Comparison of ENCODE assay signal across 8 mouse cellular contexts in genomic region chr7:27231693-27232331, GRCm38 (mm10). TPM values are rescaled to one million over a fixed set of nuclear protein-coding genes. Genes with fewer than 3 reads are reported as not detected.
DNase-seq lines count a peak whose midpoint lies in the region; ATAC-seq and TF ChIP-seq lines count a peak whose summit lies in the region.

No protein-coding gene starts in this region.

- no peaks in the 10 kb centered on the region for H3K27me3 ChIP-seq in heart, adult 2 months (ENCODE audit: control insufficient read depth, insufficient read depth, low read length)
- no peaks in the 10 kb centered on the region for H3K27me3 ChIP-seq in heart, embryonic 12.5 days (replicated peaks)
- H3K27me3 ChIP-seq in neural tube, embryonic 14.5 days (ENCODE audit: control insufficient read depth, insufficient read depth, low read length), result no peaks in the 10 kb centered on the region

- no peak overlapping the region for H3K4me3 ChIP-seq in heart, adult 2 months
- H3K4me3 ChIP-seq in heart, embryonic 12.5 days, result no peak overlapping the region
- no peak overlapping the region for H3K4me3 ChIP-seq in left cerebral cortex, adult 2 months
- H3K4me3 ChIP-seq in neural tube, embryonic 14.5 days (ENCODE audit: low read depth, low read length), result no peak overlapping the region

- no peaks in the 10 kb centered on the region for H3K36me3 ChIP-seq in heart, adult 2 months (ENCODE audit: control insufficient read depth, insufficient read depth, low read length)
- no peaks in the 10 kb centered on the region for H3K36me3 ChIP-seq in heart, embryonic 12.5 days
- H3K36me3 ChIP-seq in neural tube, embryonic 14.5 days (ENCODE audit: control insufficient read depth, insufficient read depth, low read length), result no peaks in the 10 kb centered on the region

- peaks cover 8% of the 10 kb centered on the region for H3K4me1 ChIP-seq in heart, adult 2 months (ENCODE audit: control insufficient read depth, insufficient read depth, low read length)
- peaks cover 20% of the 10 kb centered on the region for H3K4me1 ChIP-seq in heart, embryonic 12.5 days (replicated peaks)
- peaks cover 21% of the 10 kb centered on the region for H3K4me1 ChIP-seq in neural tube, embryonic 14.5 days (ENCODE audit: control insufficient read depth, insufficient read depth, low read length)

- no peaks in the 10 kb centered on the region for H3K9me3 ChIP-seq in heart, embryonic 12.5 days (replicated peaks)
- no peaks in the 10 kb centered on the region for H3K9me3 ChIP-seq in neural tube, embryonic 14.5 days (ENCODE audit: control insufficient read depth, low read length)

- no peak for ATAC-seq in heart, embryonic 12.5 days (ENCODE audit: insufficient number of reproducible peaks, low FRiP score)
- no peak for ATAC-seq in neural tube, embryonic 14.5 days (ENCODE audit: low read depth)

- no peak overlapping the region for H3K4me2 ChIP-seq in heart, embryonic 12.5 days
- H3K4me2 ChIP-seq in neural tube, embryonic 14.5 days (ENCODE audit: low read depth, low read length), result no peak overlapping the region

- no peak overlapping the region for H3K9ac ChIP-seq in heart, adult 2 months (ENCODE audit: low read depth, low read length)
- H3K9ac ChIP-seq in heart, embryonic 12.5 days, result no peak overlapping the region
- H3K9ac ChIP-seq in neural tube, embryonic 14.5 days (replicated peaks; ENCODE audit: low read depth, low read length), result no peak overlapping the region

- no peak for TF ChIP-seq POLR2A in heart, adult 2 months (IDR thresholded peaks at IDR 0.05; ENCODE audit: insufficient read depth, low read depth, low read length)

- intact Hi-C loops in heart, adult 2 months (cut with DNase I), result loop anchor here (1.0 kb wide), 1 partner anchor 26 kb away; the partner anchor contains the start of gene Numbl
- intact Hi-C loops in left cerebral cortex, adult 2 months (cut with DNase I), result loop anchor here (1.0 to 5.0 kb wide), 2 partner anchors 25 to 255 kb away; partner anchors contain the start of gene Sertad1

- 45% methylated on average over 7 of the region's 7 CpGs for WGBS in heart, adult 2 months
- 62% methylated on average over 7 of the region's 7 CpGs for WGBS in heart, embryonic 12.5 days
- 77% methylated on average over 7 of the region's 7 CpGs for WGBS in neural tube, embryonic 14.5 days

- DNase-seq in heart, adult 2 months, result peak; percentile 49 to 72
- DNase-seq in adrenal gland, adult (ENCODE audit: inconsistent age in 2 of 2, low spot score in 1 of 2), result peak; percentile 95 to 97
- DNase-seq in heart, adult 8-10 months (ENCODE audit: low spot score), result peak; percentile 60
- DNase-seq in left cerebral cortex, adult 2 months (ENCODE audit: extremely low spot score in 1 of 2, low spot score in 2 of 2), result peak; percentile 62 to 82
- DNase-seq in kidney, postnatal 10 days, result no peak
- no peak for DNase-seq in cerebellum, adult 8-10 months

- TF ChIP-seq CTCF in heart, adult 2 months (IDR thresholded peaks at IDR 0.05), result no peak
- TF ChIP-seq CTCF in left cerebral cortex, adult 2 months (IDR thresholded peaks at IDR 0.05), result no peak

- 0 out of 2 replicates have a peak, but pooled peaks have one; percentile 14 for TF ChIP-seq EP300 in heart, adult 2 months (IDR thresholded peaks at IDR 0.05; ENCODE audit: insufficient read depth, low read depth, low read length)

- H3K79me2 ChIP-seq in heart, adult 2 months (replicated peaks; ENCODE audit: control insufficient read depth, insufficient read depth, low read length), result no peaks in the 10 kb centered on the region

- peak overlapping the region; percentile 69 for H3K27ac ChIP-seq in heart, adult 2 months
- H3K27ac ChIP-seq in heart, embryonic 12.5 days (ENCODE audit: poor library complexity, severe bottlenecking), result no peak overlapping the region
- H3K27ac ChIP-seq in left cerebral cortex, adult 2 months, result peak overlapping the region; percentile 89
- H3K27ac ChIP-seq in neural tube, embryonic 14.5 days (ENCODE audit: low read depth, low read length), result peak overlapping the region; percentile 28; the same call in 1 of the 2 replicates

RNA-seq across cellular contexts. Expression of gene Coq8b, which starts 1.0 kb away (rescaled TPM):
- 1 to 10 TPM; 7.5 to 8.3 TPM for total RNA-seq in heart, adult 2 months (2021)
- 11.6 and 19.4 TPM in 2 replicates for polyA plus RNA-seq in heart, adult 2 months (2012; rRNA removed)
- 11.4 and 11.5 TPM in 2 replicates for polyA plus RNA-seq in heart, embryonic 12.5 days (2016; fragmentation: Nextera tagmentation; extraction: Ambion mirVana)
- total RNA-seq in heart, adult 8-10 months (2022), result 10 to 100 TPM in 2 of 4 experiments, 1 to 10 TPM in 2; 9.0 to 12.6 (median 10.1) TPM
- 10 to 100 TPM; 35.4 to 36.2 TPM for total RNA-seq in left cerebral cortex, adult 2 months (2021)
- polyA plus RNA-seq in neural tube, embryonic 14.5 days (2014; fragmentation: Nextera tagmentation; extraction: Ambion mirVana), result 16.7 and 20.9 TPM in 2 replicates

RNA-seq across cellular contexts. Expression of gene Itpkc, which starts 3.4 kb away (rescaled TPM):
- total RNA-seq in heart, adult 2 months (2021), result 1 to 10 TPM; 4.2 to 4.8 TPM
- polyA plus RNA-seq in heart, adult 2 months (2012; rRNA removed), result 4.2 and 4.4 TPM in 2 replicates
- 3.1 and 3.4 TPM in 2 replicates for polyA plus RNA-seq in heart, embryonic 12.5 days (2016; fragmentation: Nextera tagmentation; extraction: Ambion mirVana)
- 1 to 10 TPM; 4.6 to 6.2 (median 4.8) TPM for total RNA-seq in heart, adult 8-10 months (2022)
- 10 to 100 TPM; 11.7 to 12.6 TPM for total RNA-seq in left cerebral cortex, adult 2 months (2021)
- polyA plus RNA-seq in neural tube, embryonic 14.5 days (2014; fragmentation: Nextera tagmentation; extraction: Ambion mirVana), result 6.6 and 7.2 TPM in 2 replicates

RNA-seq across cellular contexts. Expression of gene Numbl, which starts 26.4 kb away (rescaled TPM):
- total RNA-seq in heart, adult 2 months (2021), result 1 to 10 TPM; 3.7 to 6.1 TPM
- 7.8 and 9.7 TPM in 2 replicates for polyA plus RNA-seq in heart, adult 2 months (2012; rRNA removed)
- polyA plus RNA-seq in heart, embryonic 12.5 days (2016; fragmentation: Nextera tagmentation; extraction: Ambion mirVana), result 11.1 and 11.6 TPM in 2 replicates
- total RNA-seq in heart, adult 8-10 months (2022), result 1 to 10 TPM; 3.4 to 5.0 (median 4.1) TPM
- 100 to 1,000 TPM; 117 to 135 TPM for total RNA-seq in left cerebral cortex, adult 2 months (2021)
- 22.6 and 27.9 TPM in 2 replicates for polyA plus RNA-seq in neural tube, embryonic 14.5 days (2014; fragmentation: Nextera tagmentation; extraction: Ambion mirVana)

RNA-seq across cellular contexts. Expression of gene Snrpa, which starts 35.7 kb away (rescaled TPM):
- 10 to 100 TPM; 40.6 to 41.3 TPM for total RNA-seq in heart, adult 2 months (2021)
- polyA plus RNA-seq in heart, adult 2 months (2012; rRNA removed), result 85.0 and 87.1 TPM in 2 replicates
- polyA plus RNA-seq in heart, embryonic 12.5 days (2016; fragmentation: Nextera tagmentation; extraction: Ambion mirVana), result 155 and 167 TPM in 2 replicates
- 10 to 100 TPM; 39.6 to 48.6 (median 47.4) TPM for total RNA-seq in heart, adult 8-10 months (2022)
- 10 to 100 TPM; 85.1 to 86.5 TPM for total RNA-seq in left cerebral cortex, adult 2 months (2021)
- polyA plus RNA-seq in neural tube, embryonic 14.5 days (2014; fragmentation: Nextera tagmentation; extraction: Ambion mirVana), result 197 and 207 TPM in 2 replicates

RNA-seq across cellular contexts. Expression of gene BC024978, which starts 36.2 kb away (rescaled TPM):
- 10 to 100 TPM; 14.2 TPM for total RNA-seq in heart, adult 2 months (2021)
- 11.3 and 13.9 TPM in 2 replicates for polyA plus RNA-seq in heart, adult 2 months (2012; rRNA removed)
- polyA plus RNA-seq in heart, embryonic 12.5 days (2016; fragmentation: Nextera tagmentation; extraction: Ambion mirVana), result 2.9 and 3.2 TPM in 2 replicates
- total RNA-seq in heart, adult 8-10 months (2022), result 10 to 100 TPM; 14.1 to 19.5 (median 15.8) TPM
- total RNA-seq in left cerebral cortex, adult 2 months (2021), result 10 to 100 TPM; 21.6 to 26.1 TPM
- polyA plus RNA-seq in neural tube, embryonic 14.5 days (2014; fragmentation: Nextera tagmentation; extraction: Ambion mirVana), result 3.6 TPM in 2 replicates

Comparison
In these comparisons a context has a peak if more than half of its experiments do, and no peak if none do; other contexts are left out.
1. DNase-seq: peak in heart, adult 2 months (2 of 2), adrenal gland, adult (2 of 2), heart, adult 8-10 months (single experiment) and left cerebral cortex, adult 2 months (2 of 2); none in kidney, postnatal 10 days (single experiment) and cerebellum, adult 8-10 months (single experiment).
2. RNA of gene Numbl, which starts 26.4 kb away (total RNA-seq): 117 to 135 TPM in left cerebral cortex, adult 2 months; 3.7 to 6.1 TPM in heart, adult 2 months and 3.4 to 5.0 TPM in heart, adult 8-10 months; every median in the first group is over 10 times any median in the second.